Mouse (Mus musculus): Measurements from ENCODE around the gene Pate1. TPM values are rescaled to one million over a fixed set of nuclear protein-coding genes. Genes with fewer than 3 reads are reported as not detected.

The Pate1 gene
- total RNA-seq (2023): not detected

DNA sequence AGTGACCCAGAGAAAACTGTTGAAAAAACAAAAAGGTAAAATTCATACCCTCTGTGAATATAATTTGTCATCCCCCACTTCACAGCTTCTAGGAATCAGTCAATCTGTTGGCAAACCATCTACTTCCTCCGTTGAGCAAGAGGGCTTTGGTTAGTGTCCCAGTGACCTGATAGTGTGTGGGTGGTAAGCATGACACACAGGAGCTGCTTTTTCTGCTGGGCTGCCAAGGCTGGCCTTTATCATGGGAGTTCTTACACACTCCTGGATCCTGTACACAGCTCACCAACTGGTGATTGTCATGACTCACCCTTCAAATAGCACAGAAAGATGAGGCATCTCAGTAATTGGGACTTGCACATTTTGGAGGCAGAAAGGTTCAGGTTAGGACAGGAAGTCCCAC lies at the start of gene Pate1:
Pate1 (minus strand) TSS at position 378 of the 400 bp plus-strand sequence.

GRCm38 (mm10) chr9:35648102-35648501 lies 39.1 kb downstream of the Pate1 start, which contains the start of gene Pate3:
Pate3 (minus strand) TSS chr9:35648202.

Other genes starting within 250 kb of the Pate1 start
- not detected for gene Gm1113, start 169.1 kb downstream of the Pate1 start, total RNA-seq (2023)
- 0.34 TPM for gene Ddx25, start 128.9 kb downstream of the Pate1 start, total RNA-seq (2023)
- gene Pus3, start 128.8 kb downstream of the Pate1 start, total RNA-seq (2023): 38.0 TPM
- 0.67 TPM for gene Pate2, start 117.1 kb downstream of the Pate1 start, total RNA-seq (2023)
- gene Hyls1, start 117.0 kb downstream of the Pate1 start, total RNA-seq (2023): 9.2 TPM
- not detected for gene Pate4, start 75.4 kb downstream of the Pate1 start, total RNA-seq (2023)
- not detected for gene Pate3, start 39.2 kb downstream of the Pate1 start, total RNA-seq (2023)
- gene Gm17677, start 53.7 kb upstream of the Pate1 start, total RNA-seq (2023): not detected
- gene Gm17727, start 90.7 kb upstream of the Pate1 start, total RNA-seq (2023): not detected
- gene Gm27235, start 102.7 kb upstream of the Pate1 start, total RNA-seq (2023): not detected
- gene D730048I06Rik, start 102.7 kb upstream of the Pate1 start, total RNA-seq (2023): not detected
- not detected for gene 9230110F15Rik, start 156.8 kb upstream of the Pate1 start, total RNA-seq (2023)
- not detected for gene 9230113P08Rik, start 221.0 kb upstream of the Pate1 start, total RNA-seq (2023)

Data from CD8-positive naive resting alpha-beta T cell, adult 57 days (primary cell).